Mouse (Mus musculus): Measurements from ENCODE around the gene Tubg2.

The Tubg2 gene

DNA sequence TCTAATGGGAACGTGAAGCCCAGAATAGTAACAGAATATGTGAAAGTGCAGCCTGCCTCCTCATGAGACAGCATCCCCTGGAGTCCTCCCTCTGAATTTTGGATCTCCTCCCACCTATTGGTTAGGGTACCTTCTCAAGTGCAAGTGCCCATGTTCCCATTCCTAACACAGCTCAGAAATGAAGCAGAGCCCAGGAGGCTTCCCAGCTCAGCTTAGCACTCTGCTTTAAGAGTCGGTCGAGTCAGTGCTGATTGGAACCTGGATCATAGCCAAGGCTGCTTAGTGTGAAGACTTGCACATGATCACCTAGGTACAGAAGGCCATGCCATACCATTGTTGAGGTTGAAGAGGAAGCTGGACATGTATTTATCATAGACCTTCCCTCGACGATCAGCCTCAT, 38.4 kb downstream of the Tubg2 start:
- WGBS: 38% methylated on average over 5 of the region's 5 CpGs

DNA sequence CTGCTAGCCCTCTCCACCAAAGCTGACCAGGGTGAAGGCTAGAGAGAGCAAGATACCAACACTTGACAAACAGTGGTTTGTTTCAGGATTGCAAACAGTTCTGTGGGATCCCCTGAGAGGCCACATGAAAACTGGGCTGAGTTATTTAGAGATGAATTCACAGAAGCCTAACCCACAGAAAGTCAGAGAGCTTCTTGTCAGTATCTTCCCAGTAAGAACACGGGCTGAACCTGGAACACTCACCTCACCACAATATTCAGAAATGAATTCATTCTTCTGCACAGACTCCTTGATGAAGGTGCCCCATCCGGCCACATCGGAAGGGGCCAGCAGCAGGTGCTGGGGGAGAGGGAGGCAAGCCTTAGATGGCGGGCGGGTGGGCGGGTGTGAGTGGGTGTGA, 38.9 kb downstream of the Tubg2 start:
- 56% methylated on average over 6 of the region's 6 CpGs for WGBS

GRCm38 (mm10) chr11:101195101-101195500, 39.4 kb downstream of the Tubg2 start:
- WGBS: 24% methylated on average over 1 of the region's 1 CpGs

- WGBS: 88% methylated on average over 8 of the region's 8 CpGs
Observed at GRCm38 (mm10) chr11:101195571-101195970, 39.9 kb downstream of the Tubg2 start.

DNA sequence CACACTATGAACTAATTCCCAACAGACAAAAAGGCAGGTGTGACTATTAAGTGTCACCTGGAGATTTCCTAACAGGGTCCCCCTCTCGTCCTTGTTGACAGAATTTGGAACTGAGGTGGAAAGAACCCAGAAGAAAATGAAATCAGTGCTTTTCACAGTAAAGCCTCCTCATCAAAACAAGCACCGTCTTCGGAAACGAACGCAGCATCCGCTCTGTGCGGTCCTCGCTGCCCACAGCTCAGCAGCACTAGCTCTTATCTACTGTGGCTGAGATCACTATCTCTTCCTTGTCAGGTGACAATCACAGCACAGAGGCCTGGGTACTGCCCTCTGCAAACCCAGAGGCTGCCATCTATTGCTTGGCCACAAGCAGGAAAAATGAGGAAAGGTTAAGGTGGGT, 40.5 kb downstream of the Tubg2 start:
- WGBS: 93% methylated on average over 8 of the region's 8 CpGs

- WGBS: 94% methylated on average over 3 of the region's 3 CpGs
Observed at GRCm38 (mm10) chr11:101199555-101199954, 43.8 kb downstream of the Tubg2 start.

DNA sequence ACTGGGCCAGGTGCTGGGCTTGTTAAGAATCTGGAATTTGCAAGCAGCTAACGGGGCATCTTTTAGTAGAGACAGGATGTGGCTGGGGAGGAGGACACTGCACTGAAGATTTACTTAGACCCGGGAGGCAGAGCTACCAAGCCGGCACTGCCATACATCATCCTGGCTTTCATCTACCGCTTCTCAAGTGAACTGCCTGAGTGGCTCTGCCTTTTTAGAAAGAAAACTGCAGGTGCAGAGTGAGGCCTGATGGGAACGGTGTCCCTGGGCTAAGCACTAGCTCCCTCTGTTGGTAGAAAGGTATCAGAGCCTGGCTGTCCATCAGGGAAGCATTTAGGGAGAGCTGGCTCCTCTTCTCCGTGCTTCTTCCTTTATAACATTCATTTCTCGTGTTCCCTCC, 45.3 kb downstream of the Tubg2 start:
- 21% methylated on average over 7 of the region's 7 CpGs for WGBS
